Mouse (Mus musculus) mouse trophoblast stem cell (cell line): Measurements from ENCODE around the gene Mipep.

Source experiments
- in situ Hi-C, 2 experiments: fragments of 300-500 bp; cut with MseI, MboI; formaldehyde crosslinking; loops; 2 replicates in 1 of 2; 3 replicates in 1 of 2; pipeline ENCODE4 v1.15.1; 2025

The Mipep gene

GRCm38 (mm10) chr14:60863396-60863795 is 79.0 kb downstream of the Mipep start:
- in situ Hi-C loops = no loop called here

DNA sequence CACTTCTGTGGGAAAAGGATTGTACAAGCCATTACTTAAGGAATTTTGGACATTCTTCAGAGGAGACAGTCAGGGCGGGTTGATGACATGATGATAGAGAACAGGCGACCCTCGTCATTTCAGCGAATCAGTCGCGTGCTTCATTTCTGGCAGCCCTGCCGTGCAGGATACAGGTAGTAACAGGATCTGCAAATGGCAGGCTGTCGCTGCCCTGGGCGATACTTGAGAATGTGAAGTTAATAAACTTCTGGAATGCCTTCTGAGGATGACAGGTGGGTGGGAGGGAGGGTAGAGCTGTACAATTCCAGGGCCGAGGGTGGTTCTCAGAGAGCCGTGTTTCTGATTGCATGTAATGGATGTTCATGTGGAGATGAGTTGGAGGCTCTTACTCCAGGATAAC is 82.0 kb downstream of the Mipep start:
- in situ Hi-C loops = no loop called here

DNA sequence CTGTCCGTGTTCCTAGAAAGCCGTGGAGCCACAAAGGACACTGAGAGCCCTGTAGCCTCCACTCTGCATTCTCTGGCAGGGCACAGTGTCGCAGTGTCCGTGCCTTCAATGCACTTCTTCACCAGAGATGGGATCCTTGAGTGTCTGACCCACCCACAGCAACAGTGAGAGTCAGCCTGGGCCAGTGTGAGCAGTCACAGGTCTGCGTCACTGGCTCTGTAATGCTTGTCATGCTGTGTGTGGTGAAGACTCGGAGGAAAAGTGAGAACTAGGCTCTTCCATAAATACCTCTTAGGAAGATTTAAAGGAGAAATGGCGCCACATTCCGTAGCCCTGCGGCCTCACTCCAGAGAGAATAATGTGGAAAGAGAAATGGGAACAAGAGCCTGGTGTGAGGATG is 84.0 kb downstream of the Mipep start:
- in situ Hi-C loops = no loop called here

- in situ Hi-C loops = no loop called here
Observed at GRCm38 (mm10) chr14:60871831-60872230, 87.5 kb downstream of the Mipep start.

GRCm38 (mm10) chr14:60882106-60882505 is 97.7 kb downstream of the Mipep start:
- in situ Hi-C loops = no loop called here

DNA sequence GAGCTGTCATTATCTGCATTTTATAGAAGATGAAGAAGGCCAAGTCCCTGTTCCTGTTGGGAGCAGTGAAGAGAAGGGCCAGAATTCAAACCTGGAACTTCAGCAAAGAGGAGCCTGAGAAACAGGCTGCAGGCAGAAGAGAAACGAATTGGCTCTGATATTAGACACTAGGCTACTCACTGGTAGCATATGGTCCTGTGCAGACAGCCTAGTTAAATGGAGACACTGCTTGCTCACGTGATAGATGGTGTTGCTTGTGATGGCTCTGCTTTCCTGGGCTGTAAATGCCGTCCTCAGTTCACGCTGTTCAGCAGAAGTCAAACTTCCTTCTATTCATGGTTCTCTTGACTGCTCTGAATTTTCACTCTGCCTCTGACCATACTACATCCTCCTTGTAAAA is 98.3 kb downstream of the Mipep start:
- in situ Hi-C loops = no loop called here

DNA sequence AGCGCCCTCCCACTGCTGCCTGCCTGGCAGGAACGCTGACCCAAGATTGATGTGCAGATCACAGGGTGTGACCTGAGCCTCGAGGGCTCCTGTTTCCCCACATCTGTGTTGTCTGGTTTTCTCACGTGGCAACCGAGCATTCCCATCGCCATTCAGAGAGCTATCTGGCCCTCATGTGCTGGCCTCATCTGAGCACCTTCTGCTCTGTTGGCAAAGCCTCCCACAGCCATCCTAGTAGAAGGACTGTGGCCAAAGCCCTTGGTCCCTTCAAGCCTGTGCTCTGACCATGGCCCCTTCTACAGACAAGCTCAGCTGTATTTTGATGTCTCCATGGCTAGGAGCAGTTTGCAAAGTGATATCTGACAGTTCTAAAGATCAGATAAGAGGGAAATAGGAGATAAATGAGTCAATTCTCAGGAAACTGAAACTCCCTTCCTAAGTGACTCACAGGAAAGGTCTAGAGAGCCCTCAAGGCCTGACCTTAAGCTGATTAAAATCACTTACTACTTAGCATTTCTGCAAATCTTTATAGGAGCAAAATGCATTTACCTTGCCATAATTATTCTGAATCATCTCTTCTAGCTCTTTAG is 101.1 kb downstream of the Mipep start:
- in situ Hi-C loops = no loop called here

DNA sequence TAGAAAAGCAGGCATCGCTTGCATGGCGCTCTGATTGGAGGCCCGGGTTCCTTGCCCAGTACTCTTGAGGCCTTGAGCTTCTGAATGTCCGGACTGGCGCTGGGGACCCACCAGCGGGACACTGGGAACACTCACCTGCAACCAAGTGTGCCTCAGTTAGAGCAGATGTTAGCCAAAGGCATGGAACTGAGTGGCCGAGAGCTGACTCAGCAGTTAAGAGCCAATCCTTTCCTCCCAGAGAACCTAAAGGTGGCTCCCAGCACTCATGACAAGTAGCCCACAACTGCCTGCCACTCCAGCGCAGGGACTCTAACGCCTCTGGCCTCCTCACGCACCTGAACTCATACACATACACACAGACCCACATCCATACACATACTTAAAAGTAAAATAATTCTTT is 109.5 kb downstream of the Mipep start:
- in situ Hi-C loops = no loop called here

- in situ Hi-C loops = no loop called here
Observed at GRCm38 (mm10) chr14:60895172-60896000, 111.0 kb downstream of the Mipep start.

GRCm38 (mm10) chr14:60898086-60898667 is 113.8 kb downstream of the Mipep start:
- in situ Hi-C loops = no loop called here

DNA sequence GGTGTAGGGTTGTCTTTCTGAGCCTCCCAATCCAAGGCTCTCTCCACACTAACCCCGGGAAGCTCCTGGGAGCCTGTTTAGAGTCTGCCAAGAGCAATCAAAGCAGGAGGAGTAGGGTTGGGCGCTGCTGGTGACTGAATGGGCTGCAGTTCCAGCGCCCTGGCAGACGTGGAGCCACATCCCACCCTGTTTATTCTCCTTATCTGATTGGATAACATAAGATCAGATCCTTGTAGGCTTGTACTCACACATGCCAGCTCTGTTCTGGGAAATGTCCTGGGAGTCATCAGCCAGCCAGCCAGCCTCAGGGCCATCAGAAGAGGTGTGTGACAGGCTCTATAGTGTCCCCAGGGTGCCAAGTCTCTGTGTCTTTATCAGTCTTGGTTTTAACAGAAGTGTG is 120.1 kb downstream of the Mipep start:
- in situ Hi-C loops = no loop called here

GRCm38 (mm10) chr14:60906421-60907374 is 122.3 kb downstream of the Mipep start:
- in situ Hi-C loops = no loop called here

GRCm38 (mm10) chr14:60909351-60909750 is 125.0 kb downstream of the Mipep start:
- in situ Hi-C loops = no loop called here

DNA sequence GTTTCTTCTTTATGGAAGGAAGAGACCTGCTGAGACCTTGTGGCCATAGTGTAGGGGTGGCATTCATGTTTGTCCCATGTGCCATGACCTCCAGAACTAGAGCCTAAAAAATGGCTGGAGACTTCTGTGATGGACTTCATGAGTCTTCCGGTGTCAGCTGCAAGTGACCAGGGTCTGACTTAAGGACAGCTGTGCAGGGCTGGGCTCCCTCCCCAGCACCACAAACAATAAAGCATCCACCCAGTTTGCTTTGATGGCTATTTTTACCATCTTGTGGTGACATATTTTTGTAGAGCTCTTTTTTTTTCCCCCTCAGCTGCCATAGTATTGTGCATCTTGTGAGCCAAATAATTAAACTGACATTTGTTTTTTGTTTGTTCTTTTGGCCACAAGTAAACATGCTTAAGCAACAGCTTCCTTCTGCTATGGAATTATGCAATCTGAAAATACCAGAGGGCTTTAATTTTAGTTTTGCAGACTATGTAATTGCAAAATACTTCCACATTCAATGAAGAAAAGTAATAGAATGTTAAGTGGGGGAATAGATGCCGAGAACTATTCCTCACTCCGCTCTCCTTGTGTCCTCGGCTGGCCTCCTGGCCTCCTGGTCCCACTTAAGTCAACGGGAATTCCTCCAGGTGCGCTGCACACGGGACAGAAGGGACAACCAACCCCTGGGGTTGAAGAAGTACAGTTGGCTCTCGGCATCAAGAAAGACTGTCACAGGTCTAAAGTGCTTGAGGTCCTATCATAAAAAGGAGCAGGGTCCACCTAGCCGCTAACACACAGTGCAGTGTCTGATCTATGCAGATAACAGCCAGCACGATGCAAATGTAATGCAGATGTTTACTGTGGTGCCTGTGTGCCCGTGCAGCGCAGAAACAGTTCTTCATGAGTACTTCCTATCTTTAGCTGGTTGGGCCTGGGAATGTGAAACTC is 126.4 kb downstream of the Mipep start:
- in situ Hi-C loops = no loop called here

DNA sequence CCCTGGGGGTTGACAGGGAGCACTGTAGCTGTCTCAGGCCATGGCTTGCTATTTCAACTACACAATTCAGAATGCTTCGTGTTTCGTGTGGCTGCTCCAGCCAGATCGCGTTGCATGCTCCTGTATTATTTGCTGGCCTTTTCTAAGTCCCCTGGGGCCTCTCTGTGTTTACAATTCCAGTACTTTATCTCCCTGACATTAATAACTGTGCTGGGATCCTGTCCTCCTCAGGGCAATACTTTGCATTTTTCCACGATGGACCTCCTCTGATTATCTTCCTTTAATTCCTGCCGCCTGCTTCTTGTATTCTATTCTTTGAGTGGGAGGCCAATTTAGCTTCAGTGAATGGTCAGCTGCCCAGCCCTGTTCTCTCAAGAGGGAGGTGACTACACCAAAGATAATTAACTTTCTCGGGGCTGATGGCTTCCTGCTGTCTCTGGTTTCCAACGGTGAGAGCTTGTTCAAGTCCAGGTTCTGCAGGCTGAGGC is 128.7 kb downstream of the Mipep start:
- in situ Hi-C loops = no loop called here

GRCm38 (mm10) chr14:60916661-60917060 is 132.3 kb downstream of the Mipep start:
- in situ Hi-C loops = no loop called here

- in situ Hi-C loops = no loop called here
Observed at GRCm38 (mm10) chr14:60926011-60926410, 141.6 kb downstream of the Mipep start.

GRCm38 (mm10) chr14:60935705-60936104 is 151.3 kb downstream of the Mipep start:
- in situ Hi-C loops = no loop called here

GRCm38 (mm10) chr14:60937481-60938039 is 153.2 kb downstream of the Mipep start:
- in situ Hi-C loops = no loop called here
